Mouse (Mus musculus): Measurements from ENCODE around the gene Lrr1. TPM values are rescaled to one million over a fixed set of nuclear protein-coding genes. Genes with fewer than 3 reads are reported as not detected.
A peak's percentile ranks its signal among the peaks of the same experiment; 100 is the strongest.
"Not testable (repeated sequence)": the region's sequence is repeated elsewhere in the genome, so short reads cannot be mapped to it uniquely, and the experiment has no call there.

The Lrr1 gene
- total RNA-seq (2021), result under 1 TPM; 0.27 to 0.31 TPM
- long read RNA-seq, experiment 1, result 0 reads
- long read RNA-seq, experiment 2, result 0 reads

DNA sequence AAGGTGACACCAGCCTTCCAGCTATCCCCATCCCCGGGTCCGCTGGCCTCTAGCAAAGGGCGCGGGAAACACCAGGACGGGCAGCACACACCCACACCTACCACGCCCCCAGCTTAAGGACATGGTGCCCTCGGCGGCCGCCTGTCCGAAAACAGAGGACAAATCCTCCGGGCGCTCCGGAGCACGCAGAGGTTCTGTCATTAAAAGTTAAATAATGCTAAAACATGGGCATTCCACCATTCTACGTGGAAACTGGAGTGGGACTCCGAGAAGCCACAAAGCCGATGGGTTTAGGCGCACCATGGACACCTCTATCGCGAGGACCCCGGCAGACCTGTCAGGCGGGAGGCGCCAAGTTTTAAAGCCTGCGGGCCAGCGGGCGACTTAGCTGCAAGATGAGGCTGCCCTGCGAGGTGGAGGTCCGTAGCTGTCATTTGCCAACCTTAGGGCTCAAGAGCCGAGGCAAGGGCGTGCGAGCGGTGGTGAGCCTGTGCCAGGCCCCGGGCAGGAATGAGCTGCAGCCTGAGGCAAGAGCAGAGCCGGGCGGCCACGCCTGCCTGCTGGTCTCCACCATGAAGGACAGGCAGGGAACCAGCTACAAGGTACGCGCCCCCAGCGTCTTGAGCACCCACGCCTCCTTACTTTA is at the start of gene Lrr1:
TSS of gene Lrr1 (plus strand) at position 354 of the 646 bp plus-strand sequence.
- DNase-seq, result peak; percentile 87
- intact Hi-C loops (cut with DNase I; ENCODE audit: low total_unique reads), result no loop called here

DNA sequence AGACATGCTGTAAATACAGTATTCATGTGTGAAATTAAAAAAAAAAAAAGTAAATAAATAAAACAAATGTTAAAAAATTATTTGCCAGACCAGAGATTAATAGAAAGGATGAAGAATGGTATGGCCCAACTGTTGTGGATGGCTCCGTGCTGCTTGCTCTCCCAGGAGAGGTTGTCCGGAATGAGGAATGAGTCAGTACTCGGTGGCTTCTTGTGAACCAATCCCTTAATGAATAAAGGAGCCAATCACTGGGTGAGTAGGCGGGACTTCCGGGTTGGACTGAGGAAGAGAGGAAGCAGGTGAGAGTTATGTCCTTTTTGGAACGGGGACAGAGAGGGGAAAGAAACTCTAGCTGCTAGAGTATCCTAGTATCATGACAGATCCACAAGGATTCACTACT is 48.7 kb upstream of the Lrr1 start:
- intact Hi-C loops (cut with DNase I; ENCODE audit: low total_unique reads), result no loop called here
- DNase-seq, result no peak

DNA sequence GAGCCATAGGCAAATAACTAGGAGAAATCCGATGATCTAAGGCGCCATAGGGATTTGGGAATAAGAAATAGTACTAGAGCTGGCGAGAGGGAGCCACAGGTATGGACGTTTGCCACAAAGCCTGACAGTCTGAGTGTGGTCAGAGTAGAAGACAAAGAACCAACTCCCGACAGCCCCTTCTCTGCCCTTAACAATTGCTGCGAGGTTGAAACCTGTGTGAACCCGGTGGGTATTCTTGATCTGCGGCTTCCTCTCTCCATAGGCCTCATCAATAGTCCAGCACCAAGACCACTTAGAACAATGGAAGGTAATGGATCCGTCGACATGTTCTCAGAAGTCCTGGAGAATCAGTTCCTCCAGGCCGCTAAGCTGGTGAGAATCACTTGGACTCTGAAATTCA is 45.8 kb upstream of the Lrr1 start:
- intact Hi-C loops (cut with DNase I; ENCODE audit: low total_unique reads), result no loop called here

DNA sequence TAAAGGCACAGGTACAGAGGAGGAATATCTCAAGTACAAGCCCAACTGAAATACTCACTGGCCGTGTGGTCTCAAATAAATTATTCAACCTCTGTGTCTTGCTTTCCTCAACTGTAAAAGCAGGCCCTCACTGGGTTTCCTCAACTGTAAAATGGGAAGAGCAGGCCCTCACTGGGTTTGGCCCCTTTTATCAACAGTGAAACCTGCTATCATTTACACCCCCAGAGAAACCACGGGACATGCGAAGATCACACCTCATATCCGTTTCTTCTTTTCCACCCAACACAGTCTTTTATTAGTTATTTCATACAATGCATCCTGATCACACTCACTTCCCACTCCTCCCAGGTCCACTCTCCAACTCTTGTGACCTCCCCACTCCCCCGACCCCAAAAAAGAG is 43.5 kb upstream of the Lrr1 start:
- intact Hi-C loops (cut with DNase I; ENCODE audit: low total_unique reads), result no loop called here
- DNase-seq, result no peak

More for the DNA sequence above, 45.8 kb upstream of the Lrr1 start:
- no peak for DNase-seq

DNA sequence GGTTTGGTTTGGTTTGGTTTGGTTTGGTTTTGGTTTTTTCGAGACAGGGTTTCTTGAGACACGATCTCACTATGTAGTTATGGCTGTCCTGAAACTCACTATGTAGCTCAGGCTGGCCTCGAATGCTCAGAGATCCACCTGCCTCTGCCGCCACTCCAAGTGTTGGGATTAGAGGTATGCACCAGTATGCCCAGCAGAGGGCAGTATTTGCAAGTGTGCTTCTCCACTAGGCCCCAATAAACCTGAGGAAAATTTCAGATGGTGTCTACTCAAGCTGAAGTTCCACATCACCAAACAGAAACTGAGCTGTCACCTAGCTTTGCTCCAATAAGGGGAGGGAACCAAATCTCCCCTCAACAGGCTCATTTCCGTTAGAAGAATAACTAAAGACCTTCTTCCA is 41.4 kb upstream of the Lrr1 start:
- intact Hi-C loops (cut with DNase I; ENCODE audit: low total_unique reads), result no loop called here
- DNase-seq, result no peak

DNA sequence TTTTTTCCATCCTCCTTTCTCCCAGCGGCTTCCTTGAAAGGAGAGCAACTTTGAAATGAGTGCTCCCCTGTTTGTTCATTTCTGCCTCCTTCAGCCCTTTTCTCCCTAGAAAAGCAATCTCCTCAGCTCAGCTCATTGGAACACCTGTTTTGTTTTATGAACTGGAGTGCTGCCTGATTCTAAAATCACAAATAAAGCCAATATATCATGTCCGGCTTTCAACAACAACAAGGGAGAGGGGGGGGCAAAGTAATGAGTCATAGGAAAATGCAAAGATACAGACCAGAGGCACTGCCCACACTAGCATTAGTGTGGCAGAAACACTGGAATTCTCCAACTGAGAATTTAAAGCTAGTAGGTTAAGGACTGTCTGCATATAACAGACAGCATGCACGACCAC is 41.0 kb upstream of the Lrr1 start:
- no peak for DNase-seq
- intact Hi-C loops (cut with DNase I; ENCODE audit: low total_unique reads), result no loop called here

DNA sequence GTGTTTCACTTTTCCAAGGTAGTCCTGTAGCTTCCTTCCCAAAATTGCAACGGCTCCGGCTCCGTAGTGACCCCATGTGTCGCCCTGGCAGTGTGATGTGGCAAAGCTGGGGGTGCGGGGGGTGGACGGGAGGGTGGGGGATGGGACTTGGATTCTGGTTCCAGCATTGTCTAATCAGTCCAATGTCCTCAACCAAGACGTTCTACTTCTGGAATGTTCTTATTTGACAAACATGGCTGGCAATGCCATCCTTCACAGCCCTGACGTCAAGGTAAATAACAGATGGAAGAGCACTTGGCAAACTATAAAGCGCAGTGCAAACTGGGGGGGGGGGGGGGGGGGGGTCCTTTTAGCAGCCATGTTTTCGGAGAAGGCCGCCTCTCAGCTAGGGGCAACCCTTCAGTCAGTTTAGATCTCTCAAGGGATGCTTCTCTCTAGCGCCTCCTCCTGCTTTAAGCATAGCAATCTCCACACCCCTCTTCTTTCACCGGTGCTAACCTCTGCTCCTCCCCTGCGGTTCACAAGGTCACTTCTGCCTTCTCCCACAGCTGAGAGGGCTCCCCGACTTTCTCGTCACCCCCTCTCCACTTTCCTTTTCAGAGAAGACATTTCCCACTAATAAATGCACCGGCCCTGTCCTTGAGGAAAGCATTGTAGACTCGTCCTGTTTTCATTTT is 38.8 kb upstream of the Lrr1 start:
- intact Hi-C loops (cut with DNase I; ENCODE audit: low total_unique reads), result no loop called here

DNA sequence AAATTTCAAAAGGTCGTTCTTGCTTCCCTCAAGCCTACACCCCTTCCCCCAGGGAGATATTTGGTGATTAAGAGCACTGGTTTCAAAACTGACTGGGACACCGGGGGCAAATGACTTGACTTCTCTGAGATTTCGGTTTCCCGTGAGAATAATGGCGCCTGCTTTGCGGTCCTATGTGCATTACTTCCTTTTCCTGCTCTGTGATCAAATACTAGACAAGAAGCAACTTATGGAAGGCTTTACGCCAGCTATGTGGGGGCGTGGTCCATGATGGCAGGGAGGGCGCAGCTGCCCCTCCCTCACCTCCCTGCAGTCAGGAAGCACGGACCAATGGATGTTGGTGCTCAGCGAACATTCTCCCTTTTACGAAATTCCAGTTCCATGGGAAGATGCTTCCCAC is 38.1 kb upstream of the Lrr1 start:
- no peak for DNase-seq
- intact Hi-C loops (cut with DNase I; ENCODE audit: low total_unique reads), result no loop called here

More for the DNA sequence above, 38.8 kb upstream of the Lrr1 start:
- no peak for DNase-seq

DNA sequence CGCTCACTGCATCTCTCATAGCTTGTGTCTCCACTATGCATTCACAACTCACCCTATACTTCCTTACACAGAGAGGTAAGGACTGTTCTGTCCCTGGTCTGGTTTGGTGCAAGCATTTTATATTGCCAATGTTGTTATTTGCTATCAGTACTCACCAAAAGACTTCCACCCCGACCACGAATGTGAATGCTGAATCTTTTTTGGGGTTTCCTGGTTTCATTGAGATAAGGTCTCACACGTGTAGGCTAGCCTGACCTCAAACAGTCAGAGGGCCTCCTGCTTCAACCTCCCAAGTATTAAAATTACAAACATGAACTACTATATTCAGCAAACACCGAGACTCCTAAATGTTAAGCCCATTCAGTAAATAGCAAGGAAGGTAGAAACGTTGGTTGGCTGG is 37.3 kb upstream of the Lrr1 start:
- intact Hi-C loops (cut with DNase I; ENCODE audit: low total_unique reads), result no loop called here
- no peak for DNase-seq

DNA sequence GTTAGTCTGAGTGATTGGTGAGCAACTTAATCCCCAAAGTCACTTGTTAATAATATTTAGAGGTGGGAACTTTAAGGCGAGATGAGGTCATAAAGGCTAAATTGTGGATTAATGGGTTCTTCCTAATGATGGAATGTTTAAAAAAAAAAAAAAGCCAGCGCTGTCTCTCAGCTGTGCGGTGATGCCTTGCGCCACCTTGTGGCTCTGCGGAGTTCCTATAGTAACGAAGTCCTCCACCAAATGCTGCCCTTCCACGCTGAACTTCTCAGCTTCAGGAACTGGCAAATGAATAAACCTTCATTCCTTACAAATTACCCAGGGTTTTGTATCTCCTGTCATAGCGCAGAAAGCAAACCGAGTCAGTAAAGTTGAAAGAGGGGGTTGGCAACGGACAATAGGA is 36.6 kb upstream of the Lrr1 start:
- intact Hi-C loops (cut with DNase I; ENCODE audit: low total_unique reads), result no loop called here
- DNase-seq, result peak; percentile 26

DNA sequence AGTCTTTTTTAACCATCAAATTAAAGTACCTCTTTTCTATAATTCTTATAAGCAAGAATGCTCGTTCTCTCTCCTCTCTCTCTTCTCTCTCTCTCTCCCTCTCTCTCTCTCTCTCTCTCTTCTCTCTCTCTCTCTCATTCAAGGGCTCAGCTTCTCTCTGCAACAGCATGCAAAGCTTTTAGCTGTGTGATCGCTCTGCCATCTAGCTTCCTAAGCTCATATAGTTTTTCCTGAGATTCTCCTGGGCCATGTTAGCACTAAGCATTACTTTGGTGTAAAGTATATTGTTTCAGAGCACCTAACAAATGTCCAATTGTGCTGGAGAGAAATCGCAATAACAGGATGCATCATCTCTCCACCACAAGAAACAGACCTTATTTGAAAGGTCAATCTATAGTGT is 29.4 kb upstream of the Lrr1 start:
- DNase-seq, result no peak
- intact Hi-C loops (cut with DNase I; ENCODE audit: low total_unique reads), result no loop called here

DNA sequence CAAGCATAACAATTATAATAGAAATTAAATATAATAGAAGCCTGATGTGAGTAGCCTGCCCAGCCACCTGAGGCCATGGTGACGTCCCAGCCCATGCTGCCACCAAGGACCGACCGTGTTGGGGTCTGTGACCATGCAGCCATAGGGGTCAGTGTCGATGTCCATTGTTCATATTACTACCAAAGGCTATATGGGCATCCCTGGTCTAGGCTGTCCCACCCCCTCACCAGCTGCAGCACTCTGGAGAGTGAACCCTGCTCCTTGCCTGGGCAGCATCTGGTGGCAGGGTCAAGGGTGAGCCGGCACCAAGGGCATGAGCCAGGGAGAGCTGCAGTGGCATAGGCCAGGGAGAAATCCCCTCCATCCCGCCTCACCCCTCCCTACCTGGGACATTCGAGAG is 28.8 kb upstream of the Lrr1 start:
- DNase-seq, result no peak
- intact Hi-C loops (cut with DNase I; ENCODE audit: low total_unique reads), result no loop called here

DNA sequence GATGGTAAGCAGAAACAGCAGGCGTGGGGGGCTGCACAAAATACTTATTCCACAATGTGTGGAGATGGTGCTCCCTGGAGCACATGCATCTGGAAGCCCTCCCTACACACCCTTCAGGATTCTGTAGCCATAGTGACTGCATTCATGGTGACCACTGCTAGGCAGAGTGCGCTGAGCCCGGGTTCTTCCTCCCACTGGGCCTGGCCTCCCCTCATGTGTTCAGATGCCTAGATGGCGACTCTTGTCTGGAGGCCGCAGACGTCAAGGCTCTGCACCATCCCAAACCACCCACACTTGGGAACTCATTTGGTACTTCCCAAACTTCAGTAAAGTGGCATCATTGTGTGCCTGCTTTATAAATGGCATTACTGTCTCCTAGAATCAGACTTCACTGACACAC is 25.2 kb upstream of the Lrr1 start:
- intact Hi-C loops (cut with DNase I; ENCODE audit: low total_unique reads), result no loop called here
- DNase-seq, result no peak

DNA sequence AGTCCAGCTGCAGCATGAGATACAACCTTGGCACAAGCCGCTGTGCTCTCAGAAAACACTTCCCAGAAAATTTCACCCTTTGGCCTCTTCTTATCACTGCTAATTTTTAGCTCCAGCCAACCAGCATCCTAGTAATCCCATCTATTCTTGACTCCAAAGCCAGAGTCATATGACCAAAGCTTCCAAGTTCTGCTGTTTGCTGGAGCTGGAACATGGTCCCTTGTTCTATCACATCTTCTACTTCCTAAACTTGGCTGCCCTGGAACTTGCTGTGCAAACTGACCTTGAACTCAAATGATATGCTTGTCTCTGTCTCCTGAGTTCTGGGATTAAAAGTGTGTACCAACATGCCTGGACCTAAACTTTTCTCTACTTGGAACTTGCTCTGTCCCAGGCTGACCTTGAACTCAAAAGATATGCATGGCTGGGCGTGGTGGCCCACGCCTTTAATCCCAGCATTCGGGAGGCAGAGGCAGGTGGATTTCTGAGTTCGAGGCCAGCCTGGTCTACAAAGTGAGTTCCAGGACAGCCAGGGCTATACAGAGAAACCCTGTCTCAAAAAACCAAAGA is 21.4 kb upstream of the Lrr1 start:
- intact Hi-C loops (cut with DNase I; ENCODE audit: low total_unique reads), result no loop called here
- no peak for DNase-seq

DNA sequence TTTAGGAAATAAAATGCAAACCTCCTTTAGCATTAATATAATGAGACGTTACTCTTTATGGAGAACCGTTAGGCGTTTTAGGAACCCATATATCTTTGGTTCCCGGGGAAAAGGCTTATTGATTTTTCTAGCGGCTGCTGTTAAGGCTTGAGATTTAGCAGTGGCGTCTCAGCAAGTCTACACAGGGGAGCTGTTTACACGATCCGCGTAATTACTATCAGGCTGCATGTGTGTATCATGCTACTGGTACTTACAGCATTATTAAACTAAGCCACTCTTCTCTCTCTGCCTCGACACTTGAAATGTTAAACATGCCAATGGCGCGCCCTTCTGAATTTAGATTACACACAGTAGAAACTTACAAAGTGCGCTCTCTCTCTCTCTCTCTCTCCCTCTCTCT is 18.6 kb upstream of the Lrr1 start:
- DNase-seq, result no peak
- intact Hi-C loops (cut with DNase I; ENCODE audit: low total_unique reads), result no loop called here

DNA sequence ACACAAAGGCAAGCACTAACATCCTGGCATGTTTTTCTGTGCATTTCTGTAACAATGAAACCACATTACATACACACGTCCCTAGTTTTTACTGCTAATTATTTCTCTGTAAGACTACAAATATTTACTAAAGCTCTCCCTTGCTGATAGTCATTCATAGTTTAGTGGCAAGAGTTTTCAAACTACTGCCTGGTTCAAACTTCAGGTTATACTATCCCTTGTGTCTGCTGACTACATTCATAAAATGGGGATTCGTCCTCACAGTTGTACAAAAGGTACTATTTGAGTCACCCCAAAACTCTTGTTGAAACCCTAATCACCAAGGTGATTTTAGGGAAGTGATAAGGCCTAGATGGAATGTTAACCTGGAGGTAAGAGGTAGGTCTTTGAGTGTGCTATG is 12.7 kb upstream of the Lrr1 start:
- DNase-seq, result no peak
- intact Hi-C loops (cut with DNase I; ENCODE audit: low total_unique reads), result no loop called here

DNA sequence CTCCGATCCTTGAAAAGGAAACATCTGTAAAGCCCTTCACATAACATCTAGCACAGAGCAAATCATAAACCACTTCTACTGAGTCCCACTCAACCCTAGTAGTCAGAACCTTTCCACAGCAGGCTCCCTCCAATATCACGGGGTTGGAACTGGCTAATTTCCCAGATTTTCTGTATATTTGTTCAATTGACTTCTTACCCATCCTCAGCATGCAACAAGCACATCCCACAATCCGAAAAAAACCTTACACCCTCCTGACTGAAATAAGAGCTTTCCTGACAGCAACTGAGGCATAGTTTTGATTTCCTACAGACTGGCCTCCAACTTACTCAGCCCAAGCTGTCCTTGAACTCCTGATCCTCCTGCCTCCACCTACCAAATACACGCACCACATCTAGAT is 12.2 kb upstream of the Lrr1 start:
- intact Hi-C loops (cut with DNase I; ENCODE audit: low total_unique reads), result no loop called here
- DNase-seq, result no peak

DNA sequence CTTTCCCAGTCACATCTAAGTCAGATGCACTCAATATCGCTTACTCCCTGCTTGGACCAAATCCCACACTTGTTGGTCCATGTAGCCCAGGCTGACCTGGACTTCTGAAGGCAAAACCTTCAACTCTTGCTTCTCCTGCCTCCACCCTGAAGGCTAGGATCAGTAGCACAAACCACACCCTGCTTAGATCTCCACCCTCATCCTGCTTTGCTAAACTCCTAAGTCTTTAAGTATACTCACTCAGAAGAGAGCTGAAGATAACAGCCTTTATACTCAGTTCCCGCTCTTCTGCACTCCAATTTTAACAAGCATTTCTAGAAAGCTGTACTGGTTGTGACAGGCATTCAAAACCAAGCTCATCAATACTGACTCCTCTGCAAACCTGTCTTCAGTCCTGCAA is 11.5 kb upstream of the Lrr1 start:
- intact Hi-C loops (cut with DNase I; ENCODE audit: low total_unique reads), result no loop called here
- no peak for DNase-seq

DNA sequence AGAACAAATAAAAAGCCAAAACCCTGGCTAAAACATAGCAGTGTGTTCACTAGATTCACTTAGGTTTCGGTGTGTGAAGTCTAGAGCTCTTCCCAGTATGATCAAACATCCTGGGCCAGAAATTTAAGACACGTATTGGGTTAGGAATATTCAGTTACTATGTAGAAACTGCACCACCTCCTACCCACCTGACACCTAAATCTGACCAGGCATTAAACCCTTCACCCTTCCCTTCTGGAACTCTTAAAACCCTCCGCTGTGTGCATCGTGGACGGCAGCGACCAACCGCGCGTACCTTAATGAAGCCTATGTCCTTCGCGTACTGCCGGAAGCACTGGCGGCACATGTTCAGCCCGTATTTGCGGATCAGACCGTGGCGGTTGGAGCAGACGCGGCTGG is 10.2 kb upstream of the Lrr1 start:
- intact Hi-C loops (cut with DNase I; ENCODE audit: low total_unique reads), result no loop called here
- no peak for DNase-seq

DNA sequence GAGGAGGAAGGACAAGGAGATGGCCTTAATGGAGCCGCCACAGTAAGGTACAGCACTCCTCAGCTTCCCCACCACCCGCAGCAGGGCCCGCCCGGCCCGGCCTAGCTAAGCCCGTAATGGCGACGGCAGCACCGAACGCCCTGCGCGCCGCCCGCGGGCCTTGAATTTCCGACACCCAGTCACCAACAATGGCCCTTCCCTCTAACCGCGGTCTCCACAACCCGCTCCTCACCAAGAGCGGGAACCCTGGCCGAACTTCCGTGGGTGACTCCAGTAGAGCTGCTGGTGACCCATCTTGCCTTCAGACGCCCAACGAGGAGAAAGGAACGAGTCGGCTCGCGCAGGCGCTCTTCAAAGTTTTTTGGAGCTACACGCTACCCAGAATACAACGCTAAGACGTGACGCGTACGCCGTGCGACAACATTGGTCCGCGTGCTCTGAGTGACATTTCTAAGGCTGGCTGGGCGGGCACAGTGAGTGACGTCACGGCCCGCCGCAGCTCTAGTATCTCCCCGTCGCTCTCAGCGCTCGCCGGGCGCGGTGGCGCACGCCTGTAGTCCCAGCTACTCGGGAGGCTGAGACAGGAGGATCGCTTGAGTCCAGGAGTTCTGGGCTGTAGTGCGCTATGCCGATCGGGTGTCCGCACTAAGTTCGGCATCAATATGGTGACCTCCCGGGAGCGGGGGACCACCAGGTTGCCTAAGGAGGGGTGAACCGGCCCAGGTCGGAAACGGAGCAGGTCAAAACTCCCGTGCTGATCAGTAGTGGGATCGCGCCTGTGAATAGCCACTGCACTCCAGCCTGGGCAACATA is 9.6 kb upstream of the Lrr1 start, which contains the start of gene Rps29:
TSS of gene Rps29 (minus strand) at position 422 of the 813 bp plus-strand sequence.
- DNase-seq, result peak; percentile 95
- intact Hi-C loops (cut with DNase I; ENCODE audit: low total_unique reads), result not testable (repeated sequence)

Measured in gastrocnemius, postnatal 14 days (tissue).